Mouse (Mus musculus) C2C12 (cell line): ENCODE data around the gene Krt6a.

Experiments
- CEBPB ChIP-seq: IDR thresholded peaks from one replicate; pipeline ENCODE4 v1.6.1; 2011; ENCODE audit warnings: low read depth, mild to moderate bottlenecking, control low read depth, moderate library complexity
- CTCF ChIP-seq: IDR thresholded peaks from one replicate; pipeline ENCODE4 v1.5.1; 2011; ENCODE audit not compliant: control insufficient read depth, insufficient read depth, insufficient read length
- FOSL1 ChIP-seq: IDR thresholded peaks from one replicate; pipeline ENCODE4 v1.8.0; 2011; ENCODE audit warnings: mild to moderate bottlenecking, low read length; ENCODE audit not compliant: poor library complexity, insufficient read depth, severe bottlenecking
- MAX ChIP-seq: IDR thresholded peaks from one replicate; pipeline ENCODE4 v1.6.1; 2011; ENCODE audit warnings: mild to moderate bottlenecking, control low read depth
- MYOG ChIP-seq: IDR thresholded peaks from one replicate; pipeline ENCODE4 v1.6.1; 2011; ENCODE audit not compliant: control insufficient read depth, insufficient read length; ENCODE audit errors: extremely low read depth
- USF1 ChIP-seq: IDR thresholded peaks from one replicate; pipeline ENCODE4 v1.6.1; 2011; ENCODE audit warnings: low read depth, mild to moderate bottlenecking, control low read depth, moderate library complexity

DNA sequence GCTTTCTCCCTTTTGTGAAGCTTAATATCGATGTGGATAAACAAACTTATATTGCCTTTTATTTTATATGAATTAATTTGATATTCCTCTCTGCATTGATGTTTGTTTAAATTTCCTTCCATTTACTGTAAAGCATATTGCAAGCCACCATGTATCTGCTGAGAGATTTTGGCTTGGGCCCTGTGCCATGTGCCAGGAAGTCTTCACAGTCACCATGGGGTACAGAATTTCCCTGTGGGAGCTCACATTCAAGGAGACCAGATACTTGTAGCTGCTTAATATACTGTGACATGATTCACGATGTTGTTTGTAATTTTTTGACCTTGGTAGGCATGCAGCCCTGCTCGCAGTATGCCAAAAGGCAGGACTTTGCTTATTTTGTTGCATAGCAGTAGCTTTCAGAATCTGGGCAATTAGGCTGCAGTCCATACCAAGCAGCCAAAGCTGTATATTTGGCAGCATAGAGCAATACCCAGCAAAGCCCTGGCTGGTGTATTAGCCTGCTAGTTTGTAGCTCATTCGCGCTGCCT, 41.3 kb downstream of the Krt6a start:
- no peak for TF ChIP-seq CTCF
- no peak for TF ChIP-seq FOSL1
- TF ChIP-seq MAX, result no peak
- no peak for TF ChIP-seq USF1
- no peak for TF ChIP-seq MYOG
- TF ChIP-seq CEBPB, result no peak
